Mouse (Mus musculus) kidney, adult 2 months (tissue): ENCODE results near the gene Dennd5b.

Experiments
- CTCF ChIP-seq: fragments of 200-500 bp; conservative IDR thresholded peaks from 2 replicates; pipeline ENCODE4 v1.5.1; 2011; ENCODE audit warnings: low read depth, mild to moderate bottlenecking, control low read depth, low read length, moderate library complexity, mixed read lengths; ENCODE audit not compliant: insufficient read depth, insufficient read length
- POLR2A ChIP-seq: fragments of 200-500 bp; IDR thresholded peaks from one replicate; pipeline ENCODE4 v1.6.1; 2011; ENCODE audit warnings: low read depth, low read length, control low read depth

DNA sequence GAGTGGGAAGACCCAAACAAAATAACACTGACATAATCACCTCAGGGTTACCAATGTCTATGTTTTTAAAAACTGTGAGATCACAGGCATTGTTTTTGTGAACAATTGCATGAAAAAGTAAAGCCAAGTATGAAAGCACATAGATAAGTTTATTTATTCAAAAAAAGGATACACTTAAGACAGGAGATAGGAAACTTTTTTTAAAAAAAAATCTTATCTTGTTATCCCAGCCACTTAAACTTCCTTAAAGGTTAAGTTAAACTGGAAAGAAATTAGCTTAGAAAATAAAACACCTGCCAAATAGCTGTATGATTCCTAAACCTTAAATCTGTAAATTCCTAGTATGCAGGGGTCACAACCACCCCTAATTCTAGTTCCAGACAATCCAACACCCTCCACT is 2.5 kb downstream of the Dennd5b start:
- TF ChIP-seq CTCF (no peak), POLR2A (no peak)
